Mouse (Mus musculus): ENCODE measurements around the gene Tnfaip3. TPM values are rescaled to one million over a fixed set of nuclear protein-coding genes. Genes with fewer than 3 reads are reported as not detected.

The Tnfaip3 gene
- polyA plus RNA-seq, 1 experiment = 3.0 TPM

GRCm38 (mm10) chr10:19002091-19002785 lies 13.2 kb downstream of the Tnfaip3 start:
- Histone ChIP-seq H3K36me3 (replicated peaks; ENCODE audit: low read length) (peaks cover 83% of the 10 kb centered on the region), H3K4me1 (peaks cover 79% of the 10 kb centered on the region), H3K4me3 (replicated peaks) (peak overlapping the region; percentile 68), H3K27me3 (replicated peaks) (no peaks in the 10 kb centered on the region), H3K9me3 (peaks cover 6% of the 10 kb centered on the region; the same call in 1 of the 2 replicates)
- TF ChIP-seq GATA1 (IDR thresholded peaks at IDR 0.05; ENCODE audit: borderline replicate concordance, low read length) (no peak), FLI1 (IDR thresholded peaks at IDR 0.05; ENCODE audit: low read length) (no peak)

DNA sequence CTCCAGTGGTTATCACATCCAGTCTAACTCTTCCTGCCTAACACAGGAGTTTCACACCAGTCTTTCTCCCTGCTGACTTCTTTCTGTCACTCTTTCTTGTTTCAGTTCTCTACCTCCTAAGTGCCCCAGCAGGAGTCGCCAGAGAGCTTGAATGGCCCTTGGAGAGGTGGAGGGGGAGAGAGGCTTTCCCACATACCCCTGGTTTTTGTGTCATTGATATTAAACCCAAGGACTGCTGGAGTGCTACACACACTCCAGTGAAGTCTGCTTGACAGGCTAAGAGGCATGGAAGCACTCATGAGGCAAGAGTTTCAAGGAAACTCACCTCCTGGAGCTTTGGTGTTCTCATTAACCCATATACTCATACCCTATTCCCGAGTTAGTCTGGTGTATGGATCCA lies 16.0 kb downstream of the Tnfaip3 start:
- Histone ChIP-seq H3K27me3 (replicated peaks) (no peaks in the 10 kb centered on the region), H3K9me3 (peaks cover 6% of the 10 kb centered on the region; the same call in 1 of the 2 replicates), H3K4me3 (replicated peaks) (no peak overlapping the region), H3K36me3 (replicated peaks; ENCODE audit: low read length) (peaks cover 55% of the 10 kb centered on the region), H3K4me1 (peaks cover 51% of the 10 kb centered on the region)
- TF ChIP-seq FLI1 (IDR thresholded peaks at IDR 0.05; ENCODE audit: low read length) (no peak), GATA1 (IDR thresholded peaks at IDR 0.05; ENCODE audit: borderline replicate concordance, low read length) (no peak)

DNA sequence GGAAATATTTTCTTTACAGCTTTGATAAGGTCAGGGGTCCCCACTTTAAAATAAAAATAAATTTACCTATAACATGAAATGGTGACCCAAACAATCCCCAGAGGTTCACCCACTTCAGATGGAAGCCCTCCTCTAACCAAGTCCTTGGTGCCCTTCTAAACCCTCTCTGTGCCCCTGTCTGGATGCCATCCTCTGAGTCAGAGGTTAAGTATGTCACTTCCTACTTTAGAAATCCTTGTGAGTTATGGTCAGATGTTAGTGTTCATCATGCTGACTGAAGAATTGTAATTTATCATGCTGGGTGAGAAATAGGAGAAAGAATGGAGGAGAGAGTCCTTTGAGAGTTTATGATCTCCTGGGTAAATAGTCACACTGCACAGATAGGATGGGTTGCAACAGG lies 19.1 kb downstream of the Tnfaip3 start:
- H3K36me3 ChIP-seq (replicated peaks; ENCODE audit: low read length) = peaks cover 24% of the 10 kb centered on the region
- H3K4me3 ChIP-seq (replicated peaks) = no peak overlapping the region
- peaks cover 20% of the 10 kb centered on the region for H3K4me1 ChIP-seq
- no peak for TF ChIP-seq FLI1 (IDR thresholded peaks at IDR 0.05; ENCODE audit: low read length)
- TF ChIP-seq GATA1 (IDR thresholded peaks at IDR 0.05; ENCODE audit: borderline replicate concordance, low read length) = no peak
- H3K27me3 ChIP-seq (replicated peaks) = no peaks in the 10 kb centered on the region
- peaks cover 6% of the 10 kb centered on the region; the same call in 1 of the 2 replicates for H3K9me3 ChIP-seq

- Histone ChIP-seq H3K4me3 (replicated peaks) (no peak overlapping the region), H3K4me1 (peaks cover 16% of the 10 kb centered on the region), H3K36me3 (replicated peaks; ENCODE audit: low read length) (peaks cover 18% of the 10 kb centered on the region), H3K27me3 (replicated peaks) (no peaks in the 10 kb centered on the region), H3K9me3 (peaks cover 6% of the 10 kb centered on the region; the same call in 1 of the 2 replicates)
- no peak for TF ChIP-seq FLI1 (IDR thresholded peaks at IDR 0.05; ENCODE audit: low read length)
- TF ChIP-seq GATA1 (IDR thresholded peaks at IDR 0.05; ENCODE audit: borderline replicate concordance, low read length) = no peak
These were observed 19.8 kb downstream of the Tnfaip3 start for GRCm38 (mm10) chr10:18995465-18996261.

DNA sequence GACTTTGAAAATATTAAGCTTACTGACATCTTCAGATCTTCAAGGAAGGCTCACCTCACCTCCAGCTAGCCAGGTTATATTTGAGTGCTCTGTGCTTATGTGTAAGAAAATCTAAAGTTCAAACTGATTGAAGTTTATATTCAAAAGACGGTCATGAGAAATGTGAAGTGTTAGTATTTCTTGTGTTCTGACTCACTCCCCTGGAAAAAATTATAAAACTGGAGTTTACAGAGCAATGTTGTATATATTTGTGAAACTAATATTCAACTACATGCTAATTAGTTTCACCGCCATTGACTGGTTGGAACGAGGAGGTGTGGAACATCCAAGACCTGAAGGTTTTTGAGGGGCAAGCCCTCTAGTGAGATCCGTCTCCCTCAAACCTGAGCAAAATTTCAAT lies 22.5 kb downstream of the Tnfaip3 start:
- H3K4me3 ChIP-seq (replicated peaks) = no peak overlapping the region
- TF ChIP-seq GATA1 (IDR thresholded peaks at IDR 0.05; ENCODE audit: borderline replicate concordance, low read length) (no peak), FLI1 (IDR thresholded peaks at IDR 0.05; ENCODE audit: low read length) (no peak)
- no peaks in the 10 kb centered on the region for H3K27me3 ChIP-seq (replicated peaks)
- no peaks in the 10 kb centered on the region for H3K36me3 ChIP-seq (replicated peaks; ENCODE audit: low read length)
- no peaks in the 10 kb centered on the region for H3K4me1 ChIP-seq
- H3K9me3 ChIP-seq = peaks cover under 1% of the 10 kb centered on the region; the same call in 1 of the 2 replicates

GRCm38 (mm10) chr10:18991057-18991456 lies 24.4 kb downstream of the Tnfaip3 start:
- H3K27me3 ChIP-seq (replicated peaks) = no peaks in the 10 kb centered on the region
- H3K4me3 ChIP-seq (replicated peaks) = no peak overlapping the region
- H3K4me1 ChIP-seq = no peaks in the 10 kb centered on the region
- H3K36me3 ChIP-seq (replicated peaks; ENCODE audit: low read length) = no peaks in the 10 kb centered on the region
- TF ChIP-seq FLI1 (IDR thresholded peaks at IDR 0.05; ENCODE audit: low read length) = no peak
- no peak for TF ChIP-seq GATA1 (IDR thresholded peaks at IDR 0.05; ENCODE audit: borderline replicate concordance, low read length)
- H3K9me3 ChIP-seq = no peaks in the 10 kb centered on the region

GRCm38 (mm10) chr10:18987907-18988199 lies 27.6 kb downstream of the Tnfaip3 start:
- Histone ChIP-seq H3K4me3 (replicated peaks) (no peak overlapping the region), H3K4me1 (peaks cover 3% of the 10 kb centered on the region; the same call in 1 of the 2 replicates), H3K36me3 (replicated peaks; ENCODE audit: low read length) (no peaks in the 10 kb centered on the region), H3K9me3 (no peaks in the 10 kb centered on the region), H3K27me3 (replicated peaks) (no peaks in the 10 kb centered on the region)
- TF ChIP-seq FLI1 (IDR thresholded peaks at IDR 0.05; ENCODE audit: low read length) (no peak), GATA1 (IDR thresholded peaks at IDR 0.05; ENCODE audit: borderline replicate concordance, low read length) (no peak)

- H3K4me1 ChIP-seq = peaks cover 6% of the 10 kb centered on the region; the same call in 1 of the 2 replicates
These were observed 28.2 kb downstream of the Tnfaip3 start for GRCm38 (mm10) chr10:18987046-18987906.

DNA sequence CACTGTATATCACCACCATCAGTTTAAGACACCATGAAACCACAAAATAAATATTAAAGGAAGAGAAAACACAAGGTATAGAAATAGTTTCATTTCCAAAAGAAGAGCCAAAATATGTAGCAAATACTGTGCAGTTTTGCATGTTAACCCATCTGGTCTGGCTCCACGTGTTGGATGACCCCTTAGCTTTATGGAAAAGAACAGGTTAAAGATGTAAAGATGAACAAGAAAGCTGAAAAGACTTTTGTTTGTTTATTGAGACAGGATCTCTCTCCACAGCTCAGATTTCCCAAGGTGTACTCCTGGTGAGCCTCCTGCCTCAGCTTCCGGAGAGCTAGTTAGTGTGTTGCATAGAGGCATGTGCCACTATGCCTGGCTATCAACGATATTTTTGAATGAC lies 29.9 kb downstream of the Tnfaip3 start:
- Histone ChIP-seq H3K4me3 (replicated peaks) (no peak overlapping the region), H3K4me1 (peaks cover 6% of the 10 kb centered on the region; the same call in 1 of the 2 replicates), H3K9me3 (no peaks in the 10 kb centered on the region), H3K27me3 (replicated peaks) (no peaks in the 10 kb centered on the region), H3K36me3 (replicated peaks; ENCODE audit: low read length) (no peaks in the 10 kb centered on the region)
- TF ChIP-seq GATA1 (IDR thresholded peaks at IDR 0.05; ENCODE audit: borderline replicate concordance, low read length) (no peak), FLI1 (IDR thresholded peaks at IDR 0.05; ENCODE audit: low read length) (no peak)

More at GRCm38 (mm10) chr10:18987046-18987906, 28.2 kb downstream of the Tnfaip3 start:
- TF ChIP-seq GATA1 (IDR thresholded peaks at IDR 0.05; ENCODE audit: borderline replicate concordance, low read length) (no peak), FLI1 (IDR thresholded peaks at IDR 0.05; ENCODE audit: low read length) (no peak)
- H3K27me3 ChIP-seq (replicated peaks) = no peaks in the 10 kb centered on the region
- no peaks in the 10 kb centered on the region for H3K36me3 ChIP-seq (replicated peaks; ENCODE audit: low read length)
- H3K9me3 ChIP-seq = no peaks in the 10 kb centered on the region
- no peak overlapping the region for H3K4me3 ChIP-seq (replicated peaks)
